Mouse (Mus musculus) embryonic facial prominence, embryonic 15.5 days (tissue): ENCODE data around the gene Hpca. TPM values are rescaled to one million over a fixed set of nuclear protein-coding genes. Genes with fewer than 3 reads are reported as not detected.

Experiments
- ATAC-seq: fragments of 200-750 bp; cut with Nextera tagmentation; 2 replicates; pipeline ENCODE4 v1.8.0; 2017; ENCODE audit warnings: low read depth, moderate TSS enrichment; ENCODE audit not compliant: insufficient number of reproducible peaks, low FRiP score, low TSS enrichment
- H3K27ac ChIP-seq: fragments of 300-500 bp; sonication (generic); replicated peaks from 2 replicates; pipeline ENCODE4 v1.5.1; 2015; ENCODE audit warnings: mild to moderate bottlenecking, inconsistent platforms
- H3K27me3 ChIP-seq: fragments of 300-500 bp; sonication (generic); 2 replicates; pipeline ENCODE4 v1.6.1; 2015; ENCODE audit warnings: inconsistent platforms
- H3K36me3 ChIP-seq: fragments of 300-500 bp; sonication (generic); 2 replicates; pipeline ENCODE4 v1.6.1; 2015; ENCODE audit warnings: mild to moderate bottlenecking, inconsistent platforms
- H3K4me1 ChIP-seq: fragments of 300-500 bp; sonication (generic); 2 replicates; pipeline ENCODE4 v1.6.1; 2015; ENCODE audit warnings: inconsistent platforms
- H3K4me2 ChIP-seq: fragments of 300-500 bp; sonication (generic); replicated peaks from 2 replicates; pipeline ENCODE4 v1.6.1; 2015; ENCODE audit warnings: mild to moderate bottlenecking, inconsistent platforms
- H3K4me3 ChIP-seq: fragments of 300-500 bp; sonication (generic); replicated peaks from 2 replicates; pipeline ENCODE4 v1.5.1; 2015; ENCODE audit warnings: mild to moderate bottlenecking, inconsistent platforms
- H3K9ac ChIP-seq: fragments of 300-500 bp; sonication (generic); 2 replicates; pipeline ENCODE4 v1.6.1; 2015; ENCODE audit warnings: inconsistent platforms
- H3K9me3 ChIP-seq: fragments of 300-500 bp; sonication (generic); replicated peaks from 2 replicates; pipeline ENCODE4 v1.6.1; 2016; ENCODE audit warnings: inconsistent platforms
- WGBS: fragments of 180-500 bp; shearing (Covaris S2); methylation state at CpG from one replicate; pipeline ENCODE4 v1.1.7; 2015; 5-methylcytosine and 5-hydroxymethylcytosine counted together
- polyA plus RNA-seq: library from polyadenylated mRNA; unstranded; fragments of >200 nt; fragmentation: Nextera tagmentation; extraction: Ambion mirVana; gene quantifications from 2 replicates; pipeline ENCODE4 v1.2.1, GENCODE M21; 2015

The Hpca gene
- polyA plus RNA-seq, 1 experiment from 2014 or later: 2.2 TPM

- H3K27me3 ChIP-seq: no peaks in the 10 kb centered on the region
- H3K9me3 ChIP-seq: no peaks in the 10 kb centered on the region
- peaks cover 35% of the 10 kb centered on the region for H3K4me1 ChIP-seq
- no peak overlapping the region; the same call in 1 of the 2 replicates for H3K4me2 ChIP-seq
- H3K27ac ChIP-seq: peak overlapping the region; percentile 78
- peaks cover 9% of the 10 kb centered on the region; the same call in 1 of the 2 replicates for H3K36me3 ChIP-seq
- whole genome bisulfite sequencing: 35% methylated on average over 16 of the region's 16 CpGs
- H3K4me3 ChIP-seq: no peak overlapping the region
- peak; percentile 80 for ATAC-seq
- no peak overlapping the region for H3K9ac ChIP-seq
Measured at GRCm38 (mm10) chr4:129144401-129145367, 22.8 kb upstream of the Hpca start.

- Histone ChIP-seq H3K9ac (no peak overlapping the region), H3K4me2 (no peak overlapping the region), H3K36me3 (0 out of 2 replicates have a peak, but pooled peaks cover 3% of the 10 kb centered on the region), H3K9me3 (no peaks in the 10 kb centered on the region), H3K4me3 (no peak overlapping the region), H3K4me1 (peaks cover 35% of the 10 kb centered on the region), H3K27me3 (no peaks in the 10 kb centered on the region), H3K27ac (peak overlapping the region; percentile 78)
- WGBS: 67% methylated on average over 5 of the region's 5 CpGs
- ATAC-seq: no peak
Measured at GRCm38 (mm10) chr4:129143509-129143908, 21.7 kb upstream of the Hpca start.

- Histone ChIP-seq H3K9ac (no peak overlapping the region), H3K27me3 (peaks cover 7% of the 10 kb centered on the region; the same call in 1 of the 2 replicates), H3K9me3 (no peaks in the 10 kb centered on the region), H3K4me2 (no peak overlapping the region), H3K27ac (no peak overlapping the region; the same call in 1 of the 2 replicates), H3K36me3 (0 out of 2 replicates have a peak, but pooled peaks cover 3% of the 10 kb centered on the region), H3K4me3 (no peak overlapping the region), H3K4me1 (peaks cover 40% of the 10 kb centered on the region)
- 82% methylated on average over 11 of the region's 11 CpGs for WGBS
- no peak for ATAC-seq
Measured at GRCm38 (mm10) chr4:129142439-129143045, 20.7 kb upstream of the Hpca start.

GRCm38 (mm10) chr4:129141560-129142438, 20.0 kb upstream of the Hpca start:
- 0 out of 2 replicates have a peak, but pooled peaks cover 2% of the 10 kb centered on the region for H3K36me3 ChIP-seq
- ATAC-seq: no peak
- no peak overlapping the region for H3K4me3 ChIP-seq
- no peaks in the 10 kb centered on the region for H3K9me3 ChIP-seq
- 0 out of 2 replicates have a peak overlapping the region, but pooled peaks have one; percentile 28 for H3K27ac ChIP-seq
- no peak overlapping the region for H3K9ac ChIP-seq
- peaks cover 47% of the 10 kb centered on the region for H3K4me1 ChIP-seq
- peaks cover 13% of the 10 kb centered on the region; the same call in 1 of the 2 replicates for H3K27me3 ChIP-seq
- WGBS: 67% methylated on average over 17 of the region's 17 CpGs
- H3K4me2 ChIP-seq: no peak overlapping the region

GRCm38 (mm10) chr4:129140808-129141207, 19.0 kb upstream of the Hpca start:
- Histone ChIP-seq H3K4me3 (no peak overlapping the region), H3K27me3 (peaks cover 18% of the 10 kb centered on the region), H3K36me3 (no peaks in the 10 kb centered on the region), H3K27ac (no peak overlapping the region), H3K4me2 (no peak overlapping the region), H3K4me1 (peaks cover 54% of the 10 kb centered on the region), H3K9ac (no peak overlapping the region), H3K9me3 (no peaks in the 10 kb centered on the region)
- ATAC-seq: no peak
- 79% methylated on average over 4 of the region's 4 CpGs for WGBS

GRCm38 (mm10) chr4:129139642-129140041, 17.8 kb upstream of the Hpca start:
- H3K27me3 ChIP-seq: peaks cover 21% of the 10 kb centered on the region
- H3K4me3 ChIP-seq: no peak overlapping the region
- 83% methylated on average over 5 of the region's 5 CpGs for WGBS
- no peak overlapping the region for H3K27ac ChIP-seq
- peaks cover 49% of the 10 kb centered on the region for H3K4me1 ChIP-seq
- no peak overlapping the region for H3K9ac ChIP-seq
- no peaks in the 10 kb centered on the region for H3K9me3 ChIP-seq
- no peak overlapping the region for H3K4me2 ChIP-seq
- no peak for ATAC-seq
- H3K36me3 ChIP-seq: no peaks in the 10 kb centered on the region

GRCm38 (mm10) chr4:129137392-129138321, 15.8 kb upstream of the Hpca start:
- Histone ChIP-seq H3K27me3 (peaks cover 21% of the 10 kb centered on the region), H3K4me1 (peaks cover 43% of the 10 kb centered on the region), H3K4me2 (peak overlapping the region; percentile 93), H3K36me3 (no peaks in the 10 kb centered on the region), H3K27ac (no peak overlapping the region), H3K9ac (peak overlapping the region; percentile 53; the same call in 1 of the 2 replicates), H3K9me3 (no peaks in the 10 kb centered on the region), H3K4me3 (peak overlapping the region; percentile 56)
- WGBS: 48% methylated on average over 14 of the region's 14 CpGs
- no peak for ATAC-seq

GRCm38 (mm10) chr4:129136579-129137391, 14.9 kb upstream of the Hpca start, which contains the start of gene Fndc5:
Gene Fndc5, plus strand, starts transcription at chr4:129136999.
- no peak for ATAC-seq

GRCm38 (mm10) chr4:129136189-129136578, 14.3 kb upstream of the Hpca start:
- Histone ChIP-seq H3K4me3 (peak overlapping the region; percentile 56), H3K9me3 (no peaks in the 10 kb centered on the region), H3K9ac (no peak overlapping the region), H3K4me1 (peaks cover 30% of the 10 kb centered on the region), H3K27me3 (peaks cover 21% of the 10 kb centered on the region), H3K4me2 (peak overlapping the region; percentile 93), H3K27ac (no peak overlapping the region), H3K36me3 (no peaks in the 10 kb centered on the region)
- WGBS: 37% methylated on average over 9 of the region's 9 CpGs
- no peak for ATAC-seq

More at GRCm38 (mm10) chr4:129136579-129137391, 14.9 kb upstream of the Hpca start, which contains the start of gene Fndc5:
- Histone ChIP-seq H3K4me3 (peak within 1 kb of the TSS; percentile 56), H3K9ac (peak within 1 kb of the TSS; percentile 53), H3K27ac (no peak within 1 kb of the TSS), H3K4me1 (peaks cover 35% of the 10 kb centered on the region), H3K9me3 (no peaks in the 10 kb centered on the region), H3K27me3 (peaks cover 21% of the 10 kb centered on the region), H3K4me2 (peak within 1 kb of the TSS; percentile 93), H3K36me3 (no peaks in the 10 kb centered on the region)
- 2% methylated on average over 24 of the region's 80 CpGs for WGBS
